21 mouse cellular contexts compared by ENCODE assay signal in the genomic region with DNA sequence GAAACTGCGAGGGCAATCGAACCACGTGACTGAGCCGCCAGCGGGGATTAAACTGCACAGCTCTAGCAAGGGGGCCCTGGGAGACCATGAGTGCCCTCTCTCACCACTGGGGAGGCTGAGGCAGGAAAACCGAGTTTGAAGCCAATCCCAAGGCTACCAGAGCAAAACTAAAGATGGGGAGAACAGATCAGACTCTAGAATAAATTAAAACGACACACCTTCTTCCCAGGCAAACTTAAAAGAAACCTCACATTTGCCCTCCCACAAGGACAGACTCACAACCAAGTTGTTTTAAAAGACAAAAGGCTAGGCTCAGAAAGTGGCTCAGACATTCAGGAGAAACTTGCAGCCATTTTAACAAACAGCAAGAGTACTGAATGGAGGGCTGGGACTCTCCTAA. TPM values are rescaled to one million over a fixed set of nuclear protein-coding genes. Genes with fewer than 3 reads are reported as not detected.
DNase-seq lines count a peak whose midpoint lies in the region; ATAC-seq lines count a peak whose summit lies in the region.
"Had no signal": no experiment of that assay in that cellular context is flagged by ENCODE, and none has a peak within 500 bp of the region (broad histone marks: within the 10 kb centered on the region; RNA-seq: fewer than 3 reads in every experiment).

No protein-coding gene starts in this region.

- no peak overlapping the region for H3K9ac ChIP-seq in stomach, embryonic 15.5 days
- H3K9ac ChIP-seq in forebrain, embryonic 16.5 days (replicated peaks; ENCODE audit: low read depth, low read length): no peak overlapping the region
- H3K9ac ChIP-seq: heart, embryonic 15.5 days; limb, embryonic 15.5 days; neural tube, embryonic 13.5 days had no signal

- H3K4me1 ChIP-seq in embryonic facial prominence, embryonic 10.5 days: peaks cover 73% of the 10 kb centered on the region
- H3K4me1 ChIP-seq in stomach, embryonic 15.5 days: peaks cover 11% of the 10 kb centered on the region
- peaks cover 8% of the 10 kb centered on the region for H3K4me1 ChIP-seq in forebrain, embryonic 16.5 days (replicated peaks; ENCODE audit: control insufficient read depth, insufficient read depth, low read length)

- H3K27me3 ChIP-seq in embryonic facial prominence, embryonic 10.5 days (replicated peaks; ENCODE audit: low read depth, poor library complexity, severe bottlenecking): no peaks in the 10 kb centered on the region
- peaks cover 20% of the 10 kb centered on the region for H3K27me3 ChIP-seq in stomach, embryonic 15.5 days (replicated peaks)
- H3K27me3 ChIP-seq in forebrain, embryonic 16.5 days (replicated peaks; ENCODE audit: control insufficient read depth, insufficient read depth, low read length): peaks cover 48% of the 10 kb centered on the region

- 14% methylated on average over 7 of the region's 7 CpGs for WGBS in embryonic facial prominence, embryonic 10.5 days
- 29% methylated on average over 7 of the region's 7 CpGs for WGBS in stomach, embryonic 15.5 days
- WGBS in forebrain, embryonic 16.5 days: 25% methylated on average over 7 of the region's 7 CpGs

- ATAC-seq in stomach, embryonic 15.5 days (ENCODE audit: insufficient read depth, low FRiP score, low read depth): no peak
- no peak for ATAC-seq in forebrain, embryonic 16.5 days

- DNase-seq in ES-CJ7 (ENCODE audit: low read depth, low spot score) (peak; percentile 90), liver (peak; percentile 24)
- DNase-seq in embryonic facial prominence, embryonic 10.5 days (ENCODE audit: low spot score): no peak
- no peak for DNase-seq in right cerebral cortex, postnatal 10 days (ENCODE audit: low spot score in 2 of 2)
- no peak for DNase-seq in spleen, postnatal 4 days (ENCODE audit: low spot score in 2 of 2)
- DNase-seq: adrenal gland, postnatal 25 days; cerebellum, adult 11 months; cerebellum, postnatal 14 days; heart, adult 11 months; right cerebral cortex, postnatal 14 days; thymus, postnatal 14 days had no signal

- H3K4me3 ChIP-seq in embryonic facial prominence, embryonic 10.5 days: peak overlapping the region; percentile 29; the same call in 1 of the 2 replicates
- no peak overlapping the region for H3K4me3 ChIP-seq in stomach, embryonic 15.5 days (replicated peaks)
- H3K4me3 ChIP-seq in forebrain, embryonic 16.5 days (replicated peaks; ENCODE audit: low read length): no peak overlapping the region
- H3K4me3 ChIP-seq: heart, embryonic 15.5 days; limb, embryonic 15.5 days; neural tube, embryonic 13.5 days had no signal

- H3K9me3 ChIP-seq in embryonic facial prominence, embryonic 10.5 days: no peaks in the 10 kb centered on the region
- no peaks in the 10 kb centered on the region for H3K9me3 ChIP-seq in stomach, embryonic 15.5 days
- H3K9me3 ChIP-seq in forebrain, embryonic 16.5 days (ENCODE audit: control insufficient read depth, low read length): no peaks in the 10 kb centered on the region
- H3K9me3 ChIP-seq: heart, embryonic 15.5 days; limb, embryonic 15.5 days; neural tube, embryonic 13.5 days had no signal

- peaks cover 25% of the 10 kb centered on the region for H3K36me3 ChIP-seq in embryonic facial prominence, embryonic 10.5 days (replicated peaks)
- H3K36me3 ChIP-seq in stomach, embryonic 15.5 days: no peaks in the 10 kb centered on the region
- no peaks in the 10 kb centered on the region for H3K36me3 ChIP-seq in forebrain, embryonic 16.5 days (ENCODE audit: control insufficient read depth, insufficient read depth)
- H3K36me3 ChIP-seq: G1E; heart, embryonic 15.5 days; limb, embryonic 15.5 days; neural tube, embryonic 13.5 days had no signal

- H3K27ac ChIP-seq in embryonic facial prominence, embryonic 10.5 days (replicated peaks): 0 out of 2 replicates have a peak overlapping the region, but pooled peaks have one; percentile 19
- H3K27ac ChIP-seq in stomach, embryonic 15.5 days: peak overlapping the region; percentile 18; the same call in 1 of the 2 replicates
- no peak overlapping the region for H3K27ac ChIP-seq in forebrain, embryonic 16.5 days (ENCODE audit: low read length)
- H3K27ac ChIP-seq: heart, embryonic 15.5 days; limb, embryonic 15.5 days; neural tube, embryonic 13.5 days had no signal

- peak overlapping the region; percentile 31 for H3K4me2 ChIP-seq in stomach, embryonic 15.5 days
- no peak overlapping the region for H3K4me2 ChIP-seq in forebrain, embryonic 16.5 days (ENCODE audit: low read length)
- H3K4me2 ChIP-seq: heart, embryonic 15.5 days; limb, embryonic 15.5 days; midbrain, embryonic 11.5 days; neural tube, embryonic 13.5 days had no signal

RNA-seq across cellular contexts. Expression of gene Trim71, which starts 7.1 kb away (rescaled TPM):
- polyA plus RNA-seq in embryonic facial prominence, embryonic 10.5 days (2016; fragmentation: Nextera tagmentation; extraction: Ambion mirVana): 7.8 and 9.4 TPM in 2 replicates
- 2.0 and 2.2 TPM in 2 replicates for polyA plus RNA-seq in stomach, embryonic 15.5 days (2015; fragmentation: Nextera tagmentation; extraction: Ambion mirVana)
- 0.12 and 0.13 TPM in 2 replicates for polyA plus RNA-seq in forebrain, embryonic 16.5 days (2015; fragmentation: Nextera tagmentation; extraction: Ambion mirVana)
- polyA plus RNA-seq: G1E; large intestine, adult 2 months had no signal

RNA-seq across cellular contexts. Expression of gene C130032M10Rik, which starts 41.6 kb away (rescaled TPM):
- polyA plus RNA-seq in embryonic facial prominence, embryonic 10.5 days (2016; fragmentation: Nextera tagmentation; extraction: Ambion mirVana): 1.0 and 1.2 TPM in 2 replicates
- polyA plus RNA-seq in stomach, embryonic 15.5 days (2015; fragmentation: Nextera tagmentation; extraction: Ambion mirVana): 0.19 and 0.64 TPM in 2 replicates
- polyA plus RNA-seq in forebrain, embryonic 16.5 days (2015; fragmentation: Nextera tagmentation; extraction: Ambion mirVana): not detected in 2 replicates
- polyA plus RNA-seq: C2C12; G1E; large intestine, adult 2 months; midbrain, embryonic 11.5 days; neural tube, embryonic 13.5 days; spleen, adult 2 months had no signal

RNA-seq across cellular contexts. Expression of gene Ccr4, which starts 52.4 kb away (rescaled TPM):
- polyA plus RNA-seq in embryonic facial prominence, embryonic 10.5 days (2016; fragmentation: Nextera tagmentation; extraction: Ambion mirVana): 0.10 TPM in 1 of 2 replicates, not detected in the other
- 0.04 TPM in 1 of 2 replicates, not detected in the other for polyA plus RNA-seq in stomach, embryonic 15.5 days (2015; fragmentation: Nextera tagmentation; extraction: Ambion mirVana)
- polyA plus RNA-seq in forebrain, embryonic 16.5 days (2015; fragmentation: Nextera tagmentation; extraction: Ambion mirVana): not detected in 2 replicates
- polyA plus RNA-seq: C2C12; G1E; heart, embryonic 15.5 days; midbrain, embryonic 11.5 days; neural tube, embryonic 13.5 days had no signal

Comparison
In these comparisons a context has a peak if more than half of its experiments do, and no peak if none do; other contexts are left out.
1. DNase-seq: peak in ES-CJ7 (single experiment) and liver (single experiment); none in embryonic facial prominence, embryonic 10.5 days (single experiment), right cerebral cortex, postnatal 10 days (0 of 2) and spleen, postnatal 4 days (0 of 2).